Mouse (Mus musculus): ENCODE results near the gene Cx3cr1.
A peak's percentile ranks its signal among the peaks of the same experiment; 100 is the strongest.

Gene Cx3cr1

DNA sequence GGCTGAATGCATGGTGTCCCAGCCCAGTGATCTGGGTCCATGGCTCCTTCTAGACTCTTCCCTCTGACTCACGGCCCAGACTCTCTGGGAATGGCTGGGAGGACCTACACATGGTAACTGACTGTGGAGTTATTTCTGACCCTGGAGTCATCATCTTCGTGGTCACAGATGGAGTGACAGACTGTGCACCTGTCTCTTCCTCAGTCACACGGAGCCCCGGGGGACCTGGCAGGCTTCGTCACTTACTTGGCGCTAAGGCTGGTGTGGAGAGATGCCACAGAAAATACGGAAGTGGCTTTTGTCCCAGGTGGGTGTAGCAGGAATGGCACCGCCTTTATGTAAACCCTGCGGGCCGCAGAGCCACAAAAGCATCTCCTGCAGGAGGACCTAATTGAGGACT is 45.5 kb downstream of the Cx3cr1 start:
- peak; percentile 94 for DNase-seq

DNA sequence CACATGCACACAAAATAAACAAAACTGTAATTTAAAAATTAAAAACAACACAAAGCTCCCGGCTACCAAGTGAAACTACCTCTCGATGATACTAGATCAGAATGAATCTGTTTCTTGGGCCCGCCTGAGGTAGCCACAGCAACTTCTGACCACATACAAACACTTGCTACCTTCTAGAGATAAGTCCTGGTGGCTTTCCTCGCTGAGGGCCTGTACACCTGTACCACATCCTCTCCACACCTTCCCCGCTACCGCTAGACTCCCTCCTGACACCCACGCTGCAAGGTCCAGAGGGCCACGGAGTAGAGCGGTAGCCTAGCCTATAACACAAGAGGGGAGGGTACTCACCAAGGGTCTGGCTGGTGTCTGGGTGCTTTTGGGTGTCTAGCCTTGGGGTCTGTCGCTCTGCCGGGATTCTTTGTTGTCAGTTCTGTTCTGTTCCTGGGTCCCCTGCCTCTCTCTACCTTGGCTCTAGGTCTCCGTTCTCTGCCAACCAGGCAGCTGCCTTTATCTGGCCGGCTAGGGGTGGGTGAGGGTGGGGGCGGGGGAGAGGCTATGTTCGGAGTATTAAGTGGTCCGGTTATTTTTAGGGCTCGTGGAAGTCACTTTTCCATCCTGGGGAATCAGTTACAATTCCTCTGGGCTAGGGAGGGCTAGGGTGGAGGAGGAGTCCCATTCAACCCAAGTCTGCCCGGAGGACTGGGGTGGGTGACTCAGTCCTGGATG is 46.4 kb downstream of the Cx3cr1 start, which contains the start of gene Xirp1:
Gene Xirp1, minus strand, starts transcription at position 513 of the 726 bp plus-strand sequence.
- peak; percentile 40 for DNase-seq

DNA sequence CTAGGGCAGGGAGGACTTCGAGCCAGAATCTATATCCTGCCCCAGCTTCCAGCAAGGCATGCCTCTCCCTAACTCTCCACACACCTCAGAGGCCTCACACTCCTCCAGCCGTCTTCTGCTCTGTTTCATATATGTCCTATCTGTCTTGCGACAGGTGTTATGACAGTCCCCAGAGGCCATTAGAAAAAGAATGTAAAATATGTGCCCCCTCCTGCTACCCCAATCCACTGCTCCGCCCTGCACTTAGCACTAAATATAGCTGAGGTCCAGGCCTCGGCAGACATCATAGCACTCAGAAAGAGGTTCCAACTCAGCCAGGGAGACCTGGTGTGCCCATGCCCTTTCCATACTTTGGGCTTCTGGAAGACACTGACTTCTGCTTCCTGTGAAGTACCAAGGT is 48.5 kb downstream of the Cx3cr1 start:
- peak; percentile 14 for DNase-seq

DNA sequence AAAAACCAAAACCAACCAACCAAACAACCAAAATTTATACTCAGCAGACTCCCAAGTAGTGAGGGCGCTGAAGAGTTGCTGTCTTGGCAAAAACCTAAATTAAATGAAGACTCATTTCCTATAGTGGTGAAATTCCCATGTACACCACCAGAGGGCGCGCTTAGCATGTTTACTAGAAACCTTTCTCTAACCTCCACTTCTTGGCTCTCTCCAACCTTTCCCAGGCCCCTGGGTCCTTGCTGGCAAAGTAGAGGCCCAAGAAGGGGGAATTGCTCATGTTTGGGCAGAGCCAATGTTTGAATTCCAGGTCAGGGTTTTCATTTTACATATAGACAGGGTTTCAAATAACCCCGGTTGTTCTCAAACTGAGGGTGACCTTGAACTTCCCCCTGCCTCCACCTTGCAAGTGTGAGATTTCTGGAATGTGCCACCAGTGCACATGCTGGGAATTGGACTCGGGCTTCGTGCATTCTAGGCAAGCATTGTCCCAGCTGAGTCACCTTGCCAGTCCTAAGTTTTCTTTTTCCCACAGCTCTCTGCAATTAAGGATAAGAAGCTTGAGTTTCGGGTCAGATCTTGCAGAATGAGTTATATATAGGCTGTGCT is 49.3 kb downstream of the Cx3cr1 start:
- peak; percentile 66 for DNase-seq

DNA sequence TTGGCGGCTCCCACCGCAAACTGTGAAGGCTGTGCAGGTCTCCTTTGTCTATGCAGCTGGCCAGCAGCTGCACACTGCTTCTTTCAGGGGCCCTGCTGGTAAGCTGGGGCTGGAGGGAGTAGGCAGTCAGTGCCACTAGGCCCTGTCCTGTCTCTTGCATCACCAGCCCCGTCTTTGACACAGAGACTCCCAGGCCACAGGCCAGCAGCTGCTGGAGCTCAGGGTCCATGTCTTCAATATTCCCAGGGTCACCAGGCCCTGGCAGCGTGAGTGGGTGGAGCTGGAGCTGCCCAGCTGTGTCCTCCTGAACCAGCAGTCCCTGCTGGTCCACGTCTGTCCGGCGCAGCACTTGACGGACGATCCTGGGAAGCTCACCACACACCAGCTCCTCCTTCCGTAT is 52.7 kb downstream of the Cx3cr1 start:
- peak; percentile 21 for DNase-seq

DNA sequence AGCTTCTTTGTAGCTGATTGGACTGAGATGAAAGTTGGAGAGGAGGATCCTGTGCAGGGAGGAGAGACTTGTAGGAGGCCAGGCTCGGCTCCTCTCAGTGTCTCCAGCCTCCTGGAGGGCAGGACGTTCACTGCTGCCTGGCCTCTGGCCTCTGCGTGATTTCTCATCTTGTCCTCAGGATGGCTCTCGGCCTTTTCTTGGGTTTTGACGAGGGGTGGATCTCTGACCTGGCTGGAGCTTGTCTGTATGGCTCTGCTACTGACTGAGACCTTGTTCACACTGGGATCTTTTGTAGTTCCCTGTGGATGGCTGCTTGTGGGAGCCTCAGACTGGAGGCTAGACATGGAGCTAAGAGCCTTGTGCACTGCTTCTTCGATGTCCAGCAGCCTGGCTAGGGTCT is 54.9 kb downstream of the Cx3cr1 start:
- no peak for DNase-seq

DNA sequence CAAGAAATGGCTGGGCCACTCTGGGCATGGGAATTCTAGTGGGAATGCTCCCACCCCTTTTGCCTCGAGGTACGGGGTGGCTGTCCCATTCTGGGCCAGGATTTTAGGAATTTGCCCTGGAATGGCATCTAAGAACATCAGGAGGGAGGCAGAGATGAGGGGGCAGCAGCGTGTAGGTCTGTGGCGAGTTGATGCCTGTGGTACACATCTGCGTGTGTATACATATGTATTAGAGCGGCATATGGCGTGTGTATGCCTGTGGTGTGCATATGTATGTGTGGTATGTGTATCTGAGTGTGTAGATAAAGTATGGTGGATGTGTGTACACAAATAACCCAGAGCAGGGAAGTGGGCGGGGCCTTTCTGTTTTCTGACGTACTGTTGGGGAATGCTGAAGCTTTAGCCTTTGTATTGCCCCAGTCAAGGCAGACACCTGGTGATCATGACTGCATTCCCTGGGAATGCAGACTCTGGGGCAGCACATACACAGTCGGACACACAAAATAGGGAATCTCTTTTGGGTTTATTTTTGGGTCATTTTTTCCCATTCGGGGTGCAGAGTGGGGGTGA is 56.3 kb downstream of the Cx3cr1 start:
- peak; percentile 26 for DNase-seq

DNA sequence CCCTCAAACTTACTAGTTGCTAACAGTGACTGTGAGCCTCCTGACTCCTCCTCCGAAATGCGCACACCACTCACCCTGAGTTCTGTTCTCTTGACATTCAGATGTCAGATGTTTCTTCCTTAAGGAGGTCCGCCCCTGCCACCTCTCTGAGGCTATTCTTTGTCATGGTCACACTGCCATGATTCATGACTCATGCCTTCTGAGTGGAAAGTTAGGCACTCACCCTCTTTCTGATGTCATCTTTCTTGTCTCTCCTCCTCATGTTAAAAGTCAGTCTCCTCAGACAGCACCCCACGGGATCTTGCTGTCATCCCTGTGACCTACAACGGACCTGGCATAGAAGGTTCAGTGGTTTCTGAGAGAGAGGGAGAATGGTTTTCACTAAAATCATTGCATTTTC is 56.9 kb downstream of the Cx3cr1 start:
- peak; percentile 37 for DNase-seq

DNA sequence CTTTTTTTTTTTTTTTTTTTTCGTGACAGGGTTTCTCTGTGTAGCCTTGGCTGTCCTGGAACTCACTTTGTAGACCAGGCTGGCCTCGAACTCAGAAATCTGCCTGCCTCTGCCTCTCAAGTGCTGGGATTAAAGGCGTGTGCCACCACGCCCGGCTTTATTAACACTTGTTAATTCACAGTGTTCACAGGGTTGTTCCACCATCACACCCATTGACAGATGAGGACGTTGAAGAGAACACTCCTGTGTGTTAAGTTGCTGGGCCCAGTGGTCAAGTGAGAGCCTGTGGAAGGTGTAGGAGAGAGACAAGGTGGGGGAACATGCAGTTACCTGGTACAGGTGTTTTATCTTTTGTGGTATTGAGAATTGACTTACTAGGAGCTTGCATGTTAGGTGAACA is 57.5 kb downstream of the Cx3cr1 start:
- peak; percentile 43 for DNase-seq

DNA sequence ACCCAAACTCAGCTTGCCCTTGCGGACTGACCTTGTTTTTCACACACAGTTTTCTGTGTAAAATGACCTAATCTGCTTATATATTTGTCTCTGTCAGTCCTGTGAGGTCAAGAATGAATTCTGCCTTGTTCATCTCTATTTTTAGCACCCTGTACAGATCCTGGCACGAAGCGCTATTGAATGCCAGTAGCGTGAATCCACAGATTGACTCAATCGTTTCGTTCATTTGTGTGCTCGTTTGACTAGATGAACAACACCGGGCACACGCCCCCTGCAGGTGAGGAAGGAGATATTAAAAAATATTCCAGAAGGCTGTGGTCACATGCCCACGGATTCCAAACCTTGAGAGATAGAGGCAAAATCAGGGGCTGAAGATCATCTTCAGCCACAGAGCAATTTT is 58.1 kb downstream of the Cx3cr1 start:
- DNase-seq, result peak; percentile 87

DNA sequence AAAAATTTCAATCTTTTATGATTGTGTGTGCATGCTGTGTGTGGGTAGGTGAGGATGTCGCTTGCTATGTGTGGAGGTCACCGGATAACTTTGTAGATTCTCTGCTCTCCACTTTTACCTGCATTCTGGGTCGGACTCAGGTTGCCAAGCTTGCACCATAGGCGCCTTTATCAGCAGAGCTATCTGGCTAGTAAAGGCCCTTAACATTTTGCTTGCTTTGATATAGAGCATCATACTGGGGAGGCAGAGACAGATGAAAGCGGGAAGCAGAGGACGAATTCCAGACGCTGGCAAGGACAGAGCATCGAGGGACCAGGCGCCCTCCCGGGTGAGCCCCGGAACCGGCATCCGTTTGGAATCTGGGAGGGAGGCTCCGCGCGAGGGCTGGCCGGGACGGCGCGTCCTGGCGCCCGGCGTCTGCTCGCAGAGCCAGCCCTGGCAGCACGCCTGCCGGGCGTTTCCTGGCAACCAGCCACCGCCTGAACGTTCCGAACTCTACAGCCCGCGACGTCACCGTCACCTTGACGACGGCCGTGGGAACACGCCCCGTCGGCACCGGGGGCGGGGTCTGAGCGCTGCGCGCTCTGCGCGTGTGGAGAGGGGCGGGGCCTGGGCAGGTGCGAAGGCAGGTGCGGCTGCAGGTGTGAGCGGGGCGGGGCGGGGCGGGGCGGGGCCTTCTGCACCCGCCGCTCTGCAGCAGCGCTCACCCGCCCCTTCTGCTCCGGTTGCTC is 58.7 kb downstream of the Cx3cr1 start:
- peak; percentile 97 for DNase-seq

DNA sequence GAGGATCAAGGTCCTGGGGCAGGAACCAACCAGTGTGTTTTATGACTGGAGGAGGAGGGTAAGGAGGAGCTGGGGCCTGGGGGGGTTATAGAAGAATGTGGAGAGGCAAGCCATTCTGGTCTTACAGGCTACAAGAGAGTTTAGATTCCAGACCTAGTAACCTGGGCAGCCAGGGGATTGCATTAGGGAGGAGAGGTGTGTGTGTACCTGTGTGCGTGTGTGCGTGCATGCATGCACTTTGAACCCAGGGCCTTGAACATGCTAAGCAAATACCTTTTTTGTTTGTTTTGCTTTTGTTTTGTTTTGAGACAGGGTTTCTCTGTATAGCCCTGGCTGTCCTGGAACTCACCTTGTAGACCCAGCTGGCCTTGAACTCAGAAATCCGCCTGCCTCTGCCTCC is 59.8 kb downstream of the Cx3cr1 start:
- DNase-seq, result no peak

DNA sequence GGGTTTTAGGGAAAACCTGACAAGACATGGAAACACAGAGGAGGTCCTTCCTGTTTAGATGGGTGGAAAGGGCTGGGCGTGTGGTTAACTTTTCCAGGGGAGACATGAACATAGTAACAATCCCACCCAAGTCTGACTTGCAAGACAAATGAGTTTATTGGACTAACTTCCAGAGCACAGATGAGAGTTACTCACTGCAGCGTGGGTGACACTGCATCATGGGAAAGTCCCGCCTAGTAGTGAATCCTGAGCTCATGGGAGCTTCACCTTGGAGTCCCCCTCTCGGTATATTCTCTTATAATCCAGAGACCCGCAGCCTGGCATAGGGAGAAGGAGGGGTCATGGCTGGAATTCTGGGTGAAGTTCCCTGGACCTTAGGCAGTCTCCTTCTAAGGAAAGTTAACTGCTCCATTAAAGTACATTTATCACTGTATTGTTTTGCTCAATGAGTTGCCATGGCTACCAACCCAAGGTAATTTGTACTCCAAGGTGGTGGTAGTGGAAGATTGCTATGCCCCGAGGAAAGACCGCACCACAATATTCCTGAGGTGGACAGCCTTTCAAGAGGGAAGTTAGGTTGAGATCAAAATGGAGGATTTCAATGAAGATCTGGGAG is 60.3 kb downstream of the Cx3cr1 start:
- DNase-seq, result no peak

DNA sequence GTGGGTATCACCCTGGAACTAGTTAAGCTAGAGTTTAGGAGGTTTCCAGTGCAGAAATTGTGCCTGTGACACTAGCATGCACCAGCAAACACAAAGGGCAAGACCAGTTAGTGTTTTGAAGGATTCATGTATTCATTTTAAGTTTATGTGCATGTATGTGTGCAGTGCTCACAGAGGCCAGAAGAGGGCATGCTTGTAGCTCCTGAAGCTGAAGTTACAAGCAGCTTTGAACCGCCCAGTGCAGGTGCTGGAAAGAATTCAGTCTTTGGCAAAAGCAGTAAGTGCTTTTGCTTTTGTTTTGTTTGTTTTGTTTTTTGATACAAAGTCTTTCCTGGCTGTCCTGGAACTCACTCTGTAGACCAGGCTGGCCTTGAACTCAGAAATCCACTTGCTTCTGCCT is 61.8 kb downstream of the Cx3cr1 start:
- DNase-seq, result no peak

DNA sequence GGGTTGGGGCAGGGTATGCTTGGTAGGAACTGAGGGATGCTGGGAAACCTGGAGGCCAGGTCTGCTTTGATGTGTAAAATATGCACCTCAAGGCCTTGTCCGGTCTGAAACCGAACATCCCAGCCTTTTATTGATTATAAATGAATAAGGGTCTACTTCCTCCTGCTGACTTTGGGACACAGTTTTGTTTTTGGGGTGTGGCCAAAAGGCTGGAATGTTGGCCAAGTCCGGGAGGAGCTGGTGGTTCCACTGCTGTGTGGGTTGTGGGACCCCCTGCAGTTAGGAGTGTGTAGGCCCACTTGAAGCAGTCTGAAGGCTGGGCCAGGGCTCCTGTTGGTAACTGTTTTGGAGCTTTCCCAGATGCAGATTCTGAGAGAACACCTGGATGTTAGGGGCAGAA is 63.7 kb downstream of the Cx3cr1 start:
- no peak for DNase-seq

DNA sequence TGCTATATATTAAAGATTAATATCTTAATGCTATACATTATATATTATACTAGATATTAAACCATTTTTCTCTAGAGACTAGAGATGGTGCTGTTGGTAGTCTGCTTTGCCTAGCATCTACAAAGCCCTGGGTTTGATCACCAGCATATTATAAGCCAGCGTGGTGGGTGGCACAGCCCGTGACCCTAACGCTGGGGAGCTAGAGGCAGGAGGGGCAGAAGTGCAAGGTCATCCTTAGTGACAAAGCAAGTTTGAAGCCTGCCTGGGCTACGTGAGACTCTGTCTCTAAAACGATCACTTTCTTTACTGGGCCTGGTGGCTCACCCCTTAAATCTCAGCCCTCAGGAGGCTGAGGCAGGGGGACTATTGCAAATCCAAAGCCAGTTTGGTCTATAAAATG is 66.8 kb downstream of the Cx3cr1 start:
- DNase-seq, result no peak

DNA sequence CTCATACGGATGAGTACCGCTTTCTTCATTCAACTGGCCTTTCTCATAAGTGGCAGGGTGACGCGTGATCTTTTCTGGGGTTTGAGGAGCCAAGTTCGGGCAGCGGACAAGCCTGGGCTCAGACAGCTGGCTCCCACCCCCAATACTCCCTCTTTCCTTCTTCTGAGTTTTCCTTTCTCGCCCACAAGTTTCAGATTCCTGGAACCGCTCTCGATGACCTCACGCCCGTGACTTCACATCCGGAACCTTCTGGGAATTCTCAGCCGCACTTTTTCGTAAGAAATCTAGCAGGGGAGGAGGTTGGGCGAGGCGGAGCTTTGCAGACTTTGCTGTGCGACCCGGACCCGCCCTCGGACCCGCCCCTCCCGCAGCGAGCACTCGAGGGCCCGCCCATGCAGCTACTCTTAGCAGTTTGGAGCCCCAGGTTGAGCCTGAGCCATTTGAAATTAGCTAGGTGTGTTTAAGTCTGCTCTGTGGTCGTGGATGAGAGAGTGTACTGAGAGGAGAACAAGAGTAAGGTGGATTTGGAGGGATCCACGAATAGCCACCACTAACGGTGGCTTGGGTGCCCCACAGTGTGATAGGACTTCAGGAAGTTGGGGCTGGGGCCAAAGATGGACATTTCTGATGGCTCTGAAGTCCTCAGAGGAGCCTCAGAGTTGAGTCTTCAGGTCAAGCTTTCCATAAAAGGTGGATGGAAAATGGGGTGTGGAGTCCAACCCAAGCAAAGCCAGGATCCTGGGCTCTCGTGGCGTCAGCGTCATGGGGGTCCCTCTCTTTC is 67.5 kb downstream of the Cx3cr1 start:
- peak; percentile 17 for DNase-seq

DNA sequence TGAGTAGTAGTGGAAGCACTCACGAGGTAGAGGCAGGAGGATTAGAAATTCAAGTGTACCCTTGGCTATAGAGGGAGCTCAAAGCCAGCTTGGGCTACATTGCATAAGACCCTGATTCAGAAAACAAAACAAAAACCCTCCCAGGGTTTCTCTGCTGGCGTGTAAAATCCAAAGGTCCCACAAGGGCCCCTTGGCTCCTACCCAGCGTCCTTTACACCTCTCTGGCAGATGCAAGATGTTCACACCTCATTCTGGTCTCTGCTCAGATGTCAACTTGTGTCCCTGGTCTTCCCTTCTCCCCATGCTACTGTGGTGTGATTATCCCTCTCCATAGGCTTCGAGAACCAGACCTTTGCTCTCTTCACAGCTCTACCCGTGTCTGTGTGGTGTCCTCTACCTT is 68.9 kb downstream of the Cx3cr1 start:
- no peak for DNase-seq

DNA sequence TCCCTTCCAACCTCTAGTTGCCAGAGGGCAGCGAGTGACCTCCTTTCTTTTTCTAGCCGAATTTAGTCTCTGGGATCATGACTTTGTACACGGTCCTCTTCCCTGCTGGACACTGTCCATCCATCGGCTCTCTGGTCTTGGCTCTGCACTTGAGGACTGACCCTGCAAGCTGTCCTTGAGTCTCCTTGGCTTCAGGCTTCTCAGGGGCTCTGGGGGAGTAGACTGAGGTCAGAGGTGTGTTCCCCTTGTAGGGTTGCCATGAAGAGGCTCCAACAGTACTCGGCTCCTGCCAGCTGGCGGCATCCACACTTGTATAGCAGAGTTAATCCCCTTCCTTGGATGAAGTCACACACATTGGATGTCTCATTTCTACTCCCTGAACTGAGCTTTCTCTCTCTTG is 70.0 kb downstream of the Cx3cr1 start:
- DNase-seq, result no peak

DNA sequence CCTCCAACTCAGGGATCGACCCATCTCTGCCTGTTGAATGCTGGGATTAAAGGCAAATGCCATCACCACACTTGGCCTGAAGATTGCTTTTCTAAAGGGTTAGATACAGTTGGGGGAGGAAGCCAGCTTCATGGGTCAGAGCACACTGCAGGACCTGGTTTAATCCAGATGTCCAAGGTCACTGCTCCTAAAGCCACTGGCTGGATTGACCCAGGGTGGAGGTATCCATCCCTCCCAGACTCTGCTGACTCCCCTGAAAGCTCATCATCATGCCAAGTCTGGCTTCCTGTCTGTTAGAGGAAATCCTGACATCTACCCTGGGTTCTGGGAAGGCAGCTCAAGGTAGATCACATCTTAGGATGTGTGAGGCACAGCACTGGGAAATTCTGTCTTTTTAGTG is 70.9 kb downstream of the Cx3cr1 start:
- DNase-seq, result no peak

DNA sequence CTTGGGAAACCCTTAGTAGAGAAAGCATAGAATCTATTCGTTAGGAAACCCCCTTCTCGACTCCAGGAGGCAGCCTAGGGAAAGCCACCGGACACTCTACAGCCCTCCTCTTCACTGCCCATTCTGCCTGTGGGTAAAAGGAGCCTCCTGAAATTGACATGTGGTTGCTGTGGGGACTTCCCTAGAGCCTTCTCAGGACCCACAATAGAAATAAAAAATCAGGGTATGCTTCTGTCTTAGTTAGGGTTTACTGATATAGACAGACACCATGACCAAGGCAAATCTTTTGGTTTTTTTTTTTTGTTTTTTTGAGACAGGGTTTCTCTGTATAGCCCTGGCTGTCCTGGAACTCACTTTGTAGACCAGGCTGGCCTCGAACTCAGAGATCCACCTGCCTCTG is 73.6 kb downstream of the Cx3cr1 start:
- no peak for DNase-seq

DNA sequence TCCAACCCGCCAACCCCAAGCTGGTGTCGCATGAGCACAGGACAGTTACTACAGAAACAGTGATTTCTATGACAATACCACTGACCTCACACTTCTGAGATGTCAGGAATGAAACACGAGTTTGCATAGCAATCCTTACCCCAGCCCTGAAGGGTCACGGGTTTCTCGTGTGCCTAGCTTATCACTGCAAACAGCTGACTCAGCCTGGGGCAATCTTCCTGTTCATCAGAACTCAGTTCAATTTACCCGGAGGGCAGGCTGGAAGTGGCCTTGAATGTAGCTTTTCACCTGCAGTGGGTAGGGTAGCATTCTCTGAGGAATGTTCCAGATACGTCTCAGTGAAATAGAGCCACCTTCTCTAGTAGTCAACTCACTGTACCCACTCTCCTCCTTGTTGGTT is 75.5 kb downstream of the Cx3cr1 start:
- no peak for DNase-seq

All from cerebellum, adult 11-12 months (tissue).